Mouse (Mus musculus) brain, embryonic 14.5 days (tissue): ENCODE data around the gene Tmem184b.

Experiments
- CTCF ChIP-seq: fragments of 200-500 bp; IDR thresholded peaks from 2 replicates; pipeline ENCODE4 v1.5.1; 2012; ENCODE audit warnings: inconsistent platforms, mild to moderate bottlenecking, moderate library complexity, borderline replicate concordance; ENCODE audit not compliant: insufficient read depth, insufficient read length; ENCODE audit errors: extremely low read depth
- POLR2A ChIP-seq: fragments of 200-500 bp; IDR thresholded peaks from 2 replicates; pipeline ENCODE4 v1.6.1; 2012; ENCODE audit warnings: mild to moderate bottlenecking, inconsistent platforms, borderline replicate concordance; ENCODE audit not compliant: poor library complexity, insufficient read depth, insufficient read length, severe bottlenecking; ENCODE audit errors: extremely low read depth

DNA sequence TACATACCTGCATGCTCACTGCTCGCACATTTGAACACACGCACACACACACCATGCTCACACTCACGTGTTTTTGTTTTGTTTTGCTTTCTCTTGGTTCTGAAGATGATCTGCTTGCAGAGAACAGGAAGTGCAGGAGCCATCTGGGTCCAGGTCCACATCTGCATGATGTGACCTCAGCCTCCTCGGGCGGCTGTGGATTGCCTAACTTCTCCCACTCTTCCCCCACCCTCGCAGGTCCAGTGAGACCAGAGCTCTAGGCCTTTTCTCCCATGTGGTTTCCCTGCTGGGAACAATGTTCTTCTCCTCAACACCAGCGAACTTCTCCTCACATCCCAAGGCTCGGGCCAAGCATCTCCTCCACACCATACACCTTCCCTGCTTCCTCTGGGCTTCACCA lies 10.4 kb upstream of the Tmem184b start:
- TF ChIP-seq POLR2A (no peak), CTCF (no peak)
